Mouse (Mus musculus) megakaryocyte-erythroid progenitor cell, adult 5-6 weeks (primary cell): ENCODE data around the gene Wdr20. TPM values are rescaled to one million over a fixed set of nuclear protein-coding genes. Genes with fewer than 3 reads are reported as not detected.
"Not testable (repeated sequence)": the region's sequence is repeated elsewhere in the genome, so short reads cannot be mapped to it uniquely, and the experiment has no call there.

Experiments used
- ATAC-seq: replicated peaks from 2 replicates; pipeline ENCODE4 v1.8.0; 2016; ENCODE audit warnings: mild to moderate bottlenecking, inconsistent platforms; ENCODE audit not compliant: severe bottlenecking, poor library complexity, low FRiP score, low TSS enrichment
- total RNA-seq, 2 experiments: library from RNA; stranded (forward) in 1 of 2; stranded (reverse) in 1 of 2; fragments of 200-1000, 215-1000 nt in 1 of 2; fragments of >200 nt in 1 of 2; fragmentation: Nextera tagmentation in 1 of 2; gene quantifications; 2 replicates each; pipeline ENCODE4 v1.2.3; 2014 to 2017

The Wdr20 gene
- total RNA-seq, 2 experiments from 2014 or later = 29.5 to 42.1 TPM

GRCm38 (mm10) chr12:110707451-110707850 is 30.3 kb upstream of the Wdr20 start:
- no peak for ATAC-seq

GRCm38 (mm10) chr12:110711270-110711669 is 26.5 kb upstream of the Wdr20 start:
- no peak for ATAC-seq

- ATAC-seq = no peak
These were observed 24.0 kb upstream of the Wdr20 start for GRCm38 (mm10) chr12:110713784-110714183.

GRCm38 (mm10) chr12:110714215-110714614 is 23.5 kb upstream of the Wdr20 start:
- ATAC-seq = no peak

- no peak for ATAC-seq
These were observed 21.7 kb upstream of the Wdr20 start for GRCm38 (mm10) chr12:110716004-110716403.

DNA sequence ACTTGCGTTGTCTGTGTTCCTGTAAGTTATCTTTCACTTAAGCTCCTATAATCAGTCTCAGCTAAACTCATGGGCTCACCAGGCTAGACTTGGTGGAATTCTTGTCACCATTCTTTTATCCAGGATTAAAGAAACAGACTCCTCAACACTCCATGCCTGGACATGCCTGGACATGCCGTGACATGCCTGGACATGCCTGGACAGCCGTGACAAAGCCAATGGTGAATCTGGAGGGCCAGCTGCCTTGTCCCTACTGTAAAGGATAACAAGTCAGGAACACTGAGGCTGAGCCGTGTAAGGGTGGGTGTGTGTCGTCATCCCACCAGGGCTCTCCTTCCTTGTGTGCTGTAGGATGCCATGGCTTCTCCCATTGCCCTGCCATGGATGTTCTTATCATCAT is 12.7 kb upstream of the Wdr20 start:
- ATAC-seq = no peak

DNA sequence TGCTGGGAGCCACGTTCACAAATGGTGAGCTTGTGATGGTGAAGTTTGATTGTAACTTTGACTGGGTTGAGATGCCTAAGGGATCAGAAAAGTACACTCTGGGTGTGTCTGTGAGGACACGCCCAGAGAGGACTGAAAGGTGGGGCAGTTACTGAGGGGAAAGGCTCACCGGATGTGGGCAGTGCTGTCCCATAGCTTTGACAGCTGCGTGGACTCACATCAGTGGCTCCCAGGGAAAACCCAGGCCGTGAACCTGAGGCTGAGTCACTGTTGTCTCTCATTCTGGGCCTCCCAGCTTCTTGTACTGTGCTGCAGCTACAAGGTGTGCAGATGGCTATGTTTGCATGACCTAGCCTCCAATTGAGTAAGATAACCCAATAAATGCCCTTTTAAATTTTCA is 12.3 kb upstream of the Wdr20 start:
- ATAC-seq = 0 out of 2 replicates have a peak, but pooled peaks have one; percentile 47

DNA sequence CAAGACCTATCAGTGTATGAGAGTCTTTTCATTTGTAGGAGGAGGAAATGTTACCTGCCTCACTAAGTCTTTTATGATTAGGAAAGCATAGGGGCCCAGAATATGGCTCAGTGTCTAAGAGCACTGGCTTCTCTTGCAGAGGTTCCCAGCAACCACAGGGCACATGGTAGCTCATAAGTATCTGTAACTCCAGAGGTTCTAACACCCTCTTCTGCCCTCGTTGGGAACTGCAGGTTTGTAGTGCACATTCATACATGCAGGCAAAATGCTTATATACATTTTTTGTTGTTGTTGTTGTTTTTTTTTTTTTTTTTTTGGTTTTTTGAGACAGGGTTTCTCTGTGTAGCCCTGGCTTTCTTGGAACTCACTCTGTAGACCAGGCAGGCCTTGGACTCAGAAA is 11.3 kb upstream of the Wdr20 start:
- peak; percentile 67; the same call in 1 of the 2 replicates for ATAC-seq

DNA sequence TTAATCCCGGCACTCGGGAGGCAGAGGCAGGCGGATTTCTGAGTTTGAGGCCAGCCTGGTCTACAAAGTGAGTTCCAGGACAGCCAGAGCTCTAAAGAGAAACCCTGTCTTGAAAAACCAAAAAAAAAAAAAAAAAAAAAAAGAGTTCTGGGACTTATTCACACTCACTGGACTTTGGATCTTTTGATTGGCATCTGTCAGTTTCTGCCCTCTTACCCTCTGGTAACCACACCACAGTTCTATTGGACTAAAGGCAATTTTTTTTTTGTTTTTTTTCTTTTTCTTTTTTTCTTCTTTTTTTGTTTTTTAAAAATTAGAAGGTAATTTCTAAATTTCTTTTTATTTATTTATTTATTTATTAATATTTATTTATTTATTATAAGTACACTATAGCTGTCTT is 4.5 kb upstream of the Wdr20 start:
- ATAC-seq = not testable (repeated sequence)

DNA sequence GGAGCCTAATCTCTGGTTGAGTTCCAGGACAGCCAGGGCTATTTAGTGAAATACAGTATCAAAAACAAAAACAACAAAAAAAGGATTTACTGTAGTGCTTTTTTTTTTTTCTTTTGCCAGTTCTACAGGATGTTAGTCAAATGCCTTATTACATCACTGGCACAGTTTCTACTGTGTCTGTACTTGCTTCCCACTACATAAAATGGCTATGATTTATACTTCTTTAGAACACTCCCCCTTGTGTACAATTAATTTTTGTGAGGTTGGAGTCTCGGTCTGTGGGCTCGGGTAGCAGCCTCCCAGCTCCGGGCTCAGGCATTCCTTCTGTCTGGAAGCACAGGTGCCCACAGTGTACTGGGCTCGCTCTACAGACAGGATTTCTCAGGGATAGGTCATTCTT is 1.1 kb upstream of the Wdr20 start:
- no peak for ATAC-seq

- 0 out of 2 replicates have a peak, but pooled peaks have one; percentile 31 for ATAC-seq
These were observed 596 bp downstream of the Wdr20 start for GRCm38 (mm10) chr12:110738158-110738921.

GRCm38 (mm10) chr12:110750770-110751439 is 13.2 kb downstream of the Wdr20 start:
- no peak for ATAC-seq

- ATAC-seq = no peak
These were observed 15.0 kb downstream of the Wdr20 start for GRCm38 (mm10) chr12:110752703-110753102.

GRCm38 (mm10) chr12:110753976-110754375 is 16.2 kb downstream of the Wdr20 start:
- no peak for ATAC-seq

DNA sequence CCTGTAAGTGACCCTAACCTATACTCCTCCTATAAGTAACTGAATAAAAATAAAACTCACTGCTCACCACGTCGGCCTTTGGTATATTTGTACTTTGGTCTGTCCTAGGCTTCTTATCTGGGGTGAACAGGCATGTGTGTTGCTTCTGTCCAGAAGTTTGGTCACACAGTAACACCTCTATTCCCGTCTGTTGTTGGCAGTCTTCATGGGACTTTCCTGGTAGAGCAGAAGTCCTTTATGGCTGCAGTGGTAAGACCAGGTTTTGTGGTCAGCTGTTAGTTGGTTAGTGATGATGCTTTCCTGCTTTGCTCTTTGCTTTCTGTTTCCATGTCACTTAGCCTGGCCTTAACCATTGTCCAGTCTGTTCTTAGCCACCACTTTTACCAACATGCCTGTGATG is 19.4 kb downstream of the Wdr20 start:
- ATAC-seq = peak; percentile 65

GRCm38 (mm10) chr12:110758932-110759331 is 21.2 kb downstream of the Wdr20 start:
- no peak for ATAC-seq

- ATAC-seq = no peak
These were observed 24.6 kb downstream of the Wdr20 start for GRCm38 (mm10) chr12:110762321-110762720.

GRCm38 (mm10) chr12:110764531-110764930 is 26.8 kb downstream of the Wdr20 start:
- no peak for ATAC-seq

DNA sequence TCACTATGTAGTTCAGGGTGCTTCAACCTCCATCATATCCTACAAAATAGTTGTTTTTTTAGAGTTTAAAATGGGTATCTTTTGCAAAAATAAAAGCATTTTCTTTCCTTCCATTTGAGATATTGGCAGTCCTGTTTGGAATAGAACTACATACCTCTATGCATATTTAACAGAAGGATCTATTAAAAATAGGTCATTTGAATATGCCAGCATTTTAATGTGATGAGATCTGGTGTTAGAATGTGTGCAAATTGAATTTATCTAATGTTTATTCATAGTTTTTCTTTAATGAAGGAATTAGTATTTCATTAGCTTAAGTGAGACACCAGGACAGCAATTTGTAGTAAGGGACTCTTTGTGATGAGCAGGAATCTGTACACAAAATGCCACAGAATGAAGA is 30.8 kb downstream of the Wdr20 start:
- ATAC-seq = no peak

DNA sequence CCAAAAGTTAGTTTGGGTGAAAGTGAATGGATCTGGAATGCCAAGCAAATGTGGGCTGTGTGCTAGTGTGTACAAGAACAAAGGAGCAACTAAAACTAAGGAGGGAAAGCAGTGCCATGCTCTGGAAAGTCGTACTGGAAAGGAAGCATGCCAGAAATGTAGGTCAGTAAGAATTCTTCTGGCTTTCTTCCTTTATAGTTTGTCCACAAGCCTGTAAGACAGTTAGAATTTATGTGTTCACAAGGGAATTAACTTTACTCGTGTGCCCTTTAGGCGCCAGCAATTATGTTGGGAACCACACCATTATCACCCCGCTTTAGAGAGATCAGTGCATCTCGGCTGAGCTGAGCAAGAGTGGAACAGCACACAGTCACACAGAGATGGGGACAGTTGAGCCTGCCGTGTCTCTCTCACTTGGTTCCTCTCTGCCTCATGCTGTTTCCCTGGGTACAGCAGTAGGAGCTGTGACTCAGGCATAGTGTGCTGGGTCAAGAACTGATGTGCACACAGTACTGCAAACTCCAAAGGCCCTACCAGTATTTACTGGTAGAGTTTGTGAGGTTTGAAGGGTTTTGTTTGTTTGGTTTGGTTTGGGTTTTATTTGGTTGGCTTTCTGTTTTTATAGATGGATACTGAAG is 32.0 kb downstream of the Wdr20 start:
- ATAC-seq = no peak
